Mouse (Mus musculus) ES-Bruce4 (cell line): Measurements from ENCODE around the gene Wdr73. TPM values are rescaled to one million over a fixed set of nuclear protein-coding genes. Genes with fewer than 3 reads are reported as not detected.

ENCODE experiments used
- H3K27ac ChIP-seq: 2 replicates; pipeline ENCODE4 v1.5.1; 2012; ENCODE audit warnings: low read length, inconsistent platforms; ENCODE audit not compliant: insufficient read depth
- H3K27me3 ChIP-seq: 2 replicates; pipeline ENCODE4 v1.6.1; 2012; ENCODE audit warnings: mild to moderate bottlenecking, low read length, inconsistent platforms; ENCODE audit not compliant: control insufficient read depth, poor library complexity, insufficient read depth, severe bottlenecking
- H3K36me3 ChIP-seq: 2 replicates; pipeline ENCODE4 v1.6.1; 2012; ENCODE audit warnings: inconsistent platforms, mild to moderate bottlenecking, low read length, moderate library complexity; ENCODE audit not compliant: control insufficient read depth, poor library complexity, insufficient read depth, severe bottlenecking
- H3K4me1 ChIP-seq: one replicate; pipeline ENCODE4 v1.8.1; 2011; ENCODE audit warnings: low read length; ENCODE audit not compliant: control insufficient read depth, insufficient read depth
- H3K4me3 ChIP-seq: 2 replicates; pipeline ENCODE4 v1.5.1; 2011; ENCODE audit warnings: low read depth, mild to moderate bottlenecking, low read length
- H3K9ac ChIP-seq: 2 replicates; pipeline ENCODE4 v1.6.1; 2012; ENCODE audit warnings: low read depth, mild to moderate bottlenecking, inconsistent platforms; ENCODE audit not compliant: poor library complexity, severe bottlenecking
- H3K9me3 ChIP-seq: replicated peaks from 2 replicates; pipeline ENCODE4 v1.6.1; 2012; ENCODE audit warnings: mild to moderate bottlenecking, low read length, inconsistent platforms; ENCODE audit not compliant: control insufficient read depth, poor library complexity, insufficient read depth, severe bottlenecking
- CTCF ChIP-seq: IDR thresholded peaks from one replicate; pipeline ENCODE4 v1.8.1; 2011; ENCODE audit warnings: low read depth, low read length
- EP300 ChIP-seq: IDR thresholded peaks from 2 replicates; pipeline ENCODE4 v1.6.1; 2011; ENCODE audit warnings: low read depth, low read length; ENCODE audit not compliant: insufficient read depth
- POLR2A ChIP-seq: IDR thresholded peaks from one replicate; pipeline ENCODE4 v1.8.1; 2011; ENCODE audit warnings: low read length; ENCODE audit not compliant: insufficient read depth
- polyA plus RNA-seq: library from polyadenylated mRNA; stranded (reverse); fragments of >200 nt; gene quantifications from 2 replicates; pipeline ENCODE4 v1.2.4, GENCODE M21; 2011; ENCODE audit warnings: low read depth; ENCODE audit not compliant: missing spikeins, insufficient read depth, insufficient read length

Wdr73 gene
- polyA plus RNA-seq, 1 experiment = 35.9 TPM

- TF ChIP-seq POLR2A (no peak), CTCF (no peak), EP300 (no peak)
- peaks cover 31% of the 10 kb centered on the region for H3K36me3 ChIP-seq
These were observed 11.4 kb upstream of the Wdr73 start for GRCm38 (mm10) chr7:80912496-80912895.

GRCm38 (mm10) chr7:80911053-80911452 lies 10.0 kb upstream of the Wdr73 start:
- Histone ChIP-seq H3K4me3 (no peak overlapping the region), H3K9ac (no peak overlapping the region), H3K27me3 (no peaks in the 10 kb centered on the region), H3K27ac (peak overlapping the region; percentile 46; the same call in 1 of the 2 replicates), H3K4me1 (peaks cover 4% of the 10 kb centered on the region), H3K36me3 (peaks cover 19% of the 10 kb centered on the region), H3K9me3 (no peaks in the 10 kb centered on the region)
- TF ChIP-seq POLR2A (no peak), EP300 (no peak), CTCF (no peak)

More at GRCm38 (mm10) chr7:80912496-80912895, 11.4 kb upstream of the Wdr73 start:
- Histone ChIP-seq H3K9ac (no peak overlapping the region), H3K9me3 (no peaks in the 10 kb centered on the region), H3K27ac (peak overlapping the region; percentile 48), H3K4me3 (no peak overlapping the region), H3K4me1 (peaks cover 4% of the 10 kb centered on the region), H3K27me3 (no peaks in the 10 kb centered on the region)

- Histone ChIP-seq H3K4me3 (peak within 1 kb of the TSS; percentile 51), H3K4me1 (no peaks in the 10 kb centered on the region), H3K36me3 (peaks cover 3% of the 10 kb centered on the region; the same call in 1 of the 2 replicates), H3K27ac (no peak within 1 kb of the TSS), H3K27me3 (no peaks in the 10 kb centered on the region), H3K9ac (peak within 1 kb of the TSS; percentile 31), H3K9me3 (no peaks in the 10 kb centered on the region)
- TF ChIP-seq CTCF (no peak), EP300 (no peak), POLR2A (no peak)
These were observed 3.9 kb upstream of the Wdr73 start, which contains the start of gene Nmb for GRCm38 (mm10) chr7:80904921-80905515. Nmb (minus strand) TSS chr7:80905076.

- TF ChIP-seq EP300 = no peak
- TF ChIP-seq POLR2A = no peak
- no peak for TF ChIP-seq CTCF
- Histone ChIP-seq H3K4me1 (no peaks in the 10 kb centered on the region), H3K9ac (no peak overlapping the region), H3K36me3 (0 out of 2 replicates have a peak, but pooled peaks cover 2% of the 10 kb centered on the region), H3K27ac (no peak overlapping the region), H3K27me3 (no peaks in the 10 kb centered on the region), H3K4me3 (no peak overlapping the region), H3K9me3 (no peaks in the 10 kb centered on the region)
These were observed 2.8 kb upstream of the Wdr73 start for GRCm38 (mm10) chr7:80903625-80904422.

GRCm38 (mm10) chr7:80901541-80902274 lies 639 bp upstream of the Wdr73 start:
- no peak overlapping the region for H3K27ac ChIP-seq
- TF ChIP-seq CTCF (no peak), POLR2A (no peak), EP300 (no peak)
- H3K4me1 ChIP-seq = no peaks in the 10 kb centered on the region
- no peaks in the 10 kb centered on the region for H3K9me3 ChIP-seq
- no peaks in the 10 kb centered on the region for H3K27me3 ChIP-seq
- H3K36me3 ChIP-seq = peaks cover 9% of the 10 kb centered on the region
- peak overlapping the region; percentile 39 for H3K9ac ChIP-seq
- peak overlapping the region; percentile 94 for H3K4me3 ChIP-seq
